Mouse (Mus musculus): ENCODE data around the gene Olfr522.

DNA sequence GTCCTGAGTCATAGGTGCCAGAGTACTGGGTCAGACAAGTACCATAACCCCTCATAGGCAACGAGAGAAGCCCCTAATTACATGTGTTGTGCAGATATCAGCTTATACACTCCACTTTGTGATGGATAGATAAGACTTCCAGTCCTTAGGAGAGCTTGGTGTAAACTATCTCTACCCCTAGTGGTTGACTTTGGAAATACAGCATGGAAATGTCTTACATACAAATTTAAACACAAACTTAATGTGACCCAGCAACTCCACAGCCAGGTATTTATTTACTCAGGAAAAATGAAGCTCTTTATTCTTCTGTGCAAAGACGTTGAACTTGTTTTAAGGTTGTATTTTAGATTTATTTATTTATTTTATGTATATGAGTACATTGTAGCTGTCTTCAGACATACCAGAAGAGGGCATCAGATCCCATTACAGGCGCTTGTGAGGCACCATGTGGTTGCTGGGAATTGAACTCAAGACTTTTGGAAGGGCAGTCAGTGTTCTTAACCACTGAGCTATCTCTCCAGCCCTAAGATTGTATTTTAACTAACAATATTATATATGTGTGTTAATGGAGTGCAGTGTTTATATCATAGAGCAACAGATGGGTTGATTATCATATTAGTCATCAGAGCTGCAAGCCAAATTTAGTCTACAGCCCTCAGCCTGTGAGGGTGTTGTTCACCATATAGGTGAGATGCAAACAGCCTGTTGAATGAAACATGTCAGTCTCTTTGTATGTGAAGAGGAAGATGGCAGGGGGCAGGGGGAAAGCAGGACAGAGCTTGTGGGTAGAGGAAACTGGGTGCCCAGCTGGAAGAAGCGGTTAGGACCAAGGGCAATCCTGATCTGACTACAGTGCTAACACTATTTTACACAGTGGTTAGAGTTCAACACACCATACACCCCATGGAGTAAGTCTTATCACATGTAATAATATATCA, 24.1 kb upstream of the Olfr522 start:
- TF ChIP-seq CTCF (IDR thresholded peaks at IDR 0.05; ENCODE audit: control insufficient read depth, insufficient read depth, low read length) (no peak), POLR2A (IDR thresholded peaks at IDR 0.05; ENCODE audit: borderline replicate concordance, control insufficient read depth, low read depth, low read length) (no peak)

All from bone marrow, adult 2 months (tissue).